Mouse (Mus musculus) cerebellum, adult 11 months (tissue): Measurements from ENCODE around the gene Slc38a9.

ENCODE experiments used
- DNase-seq: peaks from one replicate; pipeline ENCODE4 v3.0.0; 2022

Gene Slc38a9

DNA sequence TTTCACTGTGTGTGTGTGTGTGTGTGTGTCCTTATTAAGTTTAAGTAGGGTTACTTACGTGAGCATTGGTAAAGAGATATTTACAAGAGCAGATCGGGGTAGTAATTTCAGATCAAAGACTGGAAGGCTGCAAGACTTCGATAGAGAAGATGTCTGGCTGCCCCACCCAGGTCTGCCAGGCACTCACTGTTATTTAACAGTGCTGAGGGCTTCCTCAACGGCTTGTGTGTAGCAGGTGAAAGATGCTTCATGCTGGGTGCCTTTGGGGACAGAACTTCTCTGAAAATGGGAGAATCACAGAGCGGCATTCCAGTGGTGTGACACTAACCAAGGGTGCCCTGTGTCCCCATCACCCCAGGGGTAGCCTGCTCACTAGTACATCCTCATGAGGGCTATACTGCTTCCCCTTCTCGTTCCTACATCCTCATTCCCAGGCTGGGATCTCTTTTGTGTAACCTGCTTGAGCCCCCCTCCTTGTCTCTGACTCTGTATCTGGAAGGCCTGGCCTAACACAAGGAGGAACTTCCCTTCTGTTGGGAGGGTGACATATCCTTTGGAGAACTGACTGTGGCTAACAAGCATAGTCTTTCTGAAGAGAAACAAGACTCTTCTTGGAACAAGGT, 87.4 kb downstream of the Slc38a9 start:
- DNase-seq, result no peak

DNA sequence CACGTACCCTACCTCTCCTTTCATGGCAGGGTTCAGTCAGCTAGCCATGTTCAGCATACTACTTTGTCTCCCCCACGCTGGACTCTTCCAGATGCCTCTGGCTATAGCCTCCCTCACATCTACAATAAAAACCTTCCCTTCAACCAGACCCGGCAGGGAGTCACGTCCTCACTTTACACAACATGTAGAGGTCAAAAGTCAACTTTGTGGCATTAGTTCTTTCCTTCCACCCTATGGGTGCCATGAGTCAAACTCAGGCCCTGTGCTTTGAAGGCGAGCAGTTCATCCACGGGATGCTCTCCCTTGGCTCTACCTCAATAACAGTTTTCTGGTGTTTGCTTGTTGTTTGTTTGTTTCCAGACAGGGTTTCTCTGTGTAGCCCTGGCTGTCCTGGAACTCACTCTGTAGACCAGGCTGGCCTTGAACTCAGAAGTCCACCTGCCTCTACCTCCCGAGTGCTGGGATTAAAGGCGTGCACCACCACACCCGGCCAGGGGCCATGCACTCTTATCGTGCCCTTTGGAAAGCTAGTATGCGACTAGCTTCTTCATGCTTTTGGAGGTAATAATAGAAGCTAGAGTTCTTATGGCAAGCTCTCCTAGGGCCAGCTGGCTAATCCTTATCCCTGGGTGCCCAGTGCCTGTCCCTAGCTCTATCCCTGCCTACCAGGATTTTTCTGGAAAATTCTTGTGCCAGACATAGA, 88.4 kb downstream of the Slc38a9 start:
- no peak for DNase-seq

DNA sequence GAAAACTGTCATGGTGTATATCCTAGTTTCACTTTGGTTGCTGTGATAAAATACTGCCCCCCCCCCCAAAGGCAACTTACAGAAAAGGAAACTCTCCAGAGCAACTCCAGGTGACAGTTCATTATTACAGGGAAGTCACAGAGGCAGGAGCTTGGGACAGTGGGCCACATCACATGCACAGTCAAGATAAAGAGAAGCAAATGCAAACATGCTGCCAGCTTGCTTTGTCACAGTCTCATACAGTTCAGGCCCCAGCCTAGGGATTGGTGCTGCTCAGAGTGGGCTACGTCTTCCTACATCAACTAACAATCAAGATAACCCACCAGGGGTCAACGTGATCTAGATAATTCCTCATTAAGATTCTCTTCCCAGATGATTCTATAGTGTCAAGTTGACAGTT, 89.3 kb downstream of the Slc38a9 start:
- no peak for DNase-seq

DNA sequence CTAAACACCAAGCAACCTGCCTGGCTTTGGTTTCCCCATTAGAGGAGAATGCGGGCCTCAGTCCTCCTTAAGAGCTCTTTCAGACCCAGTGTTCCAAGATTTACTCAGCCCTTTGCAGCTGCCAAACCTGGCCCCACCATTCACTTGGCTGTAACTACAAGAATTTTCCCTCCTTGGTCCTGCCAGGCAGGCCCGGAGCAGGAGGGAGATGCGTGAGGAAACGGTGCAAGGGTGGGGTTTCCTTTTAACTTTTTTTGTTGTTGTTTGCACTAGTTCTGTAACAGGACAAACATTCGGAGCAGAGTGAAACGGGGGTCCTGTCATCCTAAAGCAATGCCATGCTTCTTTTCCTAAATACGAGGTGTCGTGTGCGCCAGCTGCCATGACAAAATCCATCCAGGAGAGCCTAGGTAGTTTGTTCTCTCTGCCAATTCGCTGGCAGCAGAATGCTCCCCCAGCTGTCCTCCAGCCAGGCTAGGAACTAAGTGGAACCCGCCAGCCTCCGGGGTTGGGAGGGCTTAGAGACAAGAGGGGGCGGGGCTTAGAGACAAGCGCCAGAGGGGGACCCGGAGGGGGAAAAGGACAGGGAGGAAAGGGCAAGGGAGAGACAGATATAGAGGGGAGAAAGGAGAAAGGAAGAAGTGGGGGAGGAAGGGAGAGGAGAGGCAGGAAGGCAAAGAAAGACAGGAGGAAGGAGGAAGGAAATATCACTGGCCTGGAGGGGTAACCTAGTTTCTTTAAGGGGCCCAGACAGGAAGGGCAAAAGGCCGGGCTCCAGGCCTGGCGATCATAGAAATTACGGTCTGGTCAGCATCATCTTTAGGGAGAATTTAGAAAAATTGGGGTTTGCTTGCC, 91.1 kb downstream of the Slc38a9 start:
- DNase-seq, result no peak

DNA sequence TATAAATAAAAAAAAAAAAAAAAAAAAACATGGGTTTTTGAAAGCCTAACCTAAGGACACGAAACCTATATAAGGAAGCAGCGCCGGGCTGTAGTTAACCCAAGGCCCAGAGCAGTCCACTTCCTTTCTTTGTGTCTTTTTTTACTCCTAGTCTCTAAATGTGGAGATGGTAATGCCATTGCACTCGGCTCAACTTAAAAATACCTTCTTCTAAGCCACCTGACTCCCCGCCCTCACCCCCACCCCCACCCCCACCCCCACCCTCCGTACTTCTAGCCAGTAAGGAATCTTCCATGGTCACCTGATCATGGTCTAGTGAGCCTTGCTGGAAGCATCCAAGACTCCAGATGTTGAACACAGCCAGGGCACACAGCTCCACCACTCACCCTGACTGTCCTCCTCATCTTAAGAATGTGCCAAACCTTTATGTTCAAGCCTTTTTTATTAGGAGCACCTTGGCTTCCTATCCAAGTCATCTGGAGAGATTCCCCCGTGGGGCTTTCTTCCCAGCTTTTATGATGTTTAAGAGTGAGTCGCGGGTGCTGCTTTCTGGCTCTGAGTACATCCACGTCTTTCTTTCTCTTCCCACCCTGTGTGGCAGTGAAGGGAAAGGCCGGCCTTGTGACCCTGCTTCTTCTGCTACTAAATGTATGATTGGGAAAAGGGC, 91.9 kb downstream of the Slc38a9 start:
- DNase-seq, result no peak

DNA sequence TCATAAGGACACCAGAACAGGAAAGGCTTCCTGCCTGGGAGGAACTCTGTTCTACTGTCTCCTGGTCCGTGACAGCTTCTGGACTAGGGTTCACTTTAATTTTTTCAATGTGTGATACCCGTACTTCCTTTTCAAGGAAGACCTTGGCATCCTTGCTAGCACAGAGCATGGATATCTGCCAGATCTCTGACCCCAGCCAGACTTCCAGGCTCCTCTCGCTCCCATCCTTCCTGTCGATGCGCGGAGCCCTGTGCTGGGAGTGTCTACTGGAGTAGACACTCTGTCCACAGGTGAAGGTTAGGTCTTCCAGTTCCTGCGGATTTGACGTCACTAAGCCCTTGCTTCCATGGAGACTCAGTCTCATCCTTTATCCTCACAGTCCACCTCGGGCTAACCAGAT, 93.0 kb downstream of the Slc38a9 start:
- no peak for DNase-seq

DNA sequence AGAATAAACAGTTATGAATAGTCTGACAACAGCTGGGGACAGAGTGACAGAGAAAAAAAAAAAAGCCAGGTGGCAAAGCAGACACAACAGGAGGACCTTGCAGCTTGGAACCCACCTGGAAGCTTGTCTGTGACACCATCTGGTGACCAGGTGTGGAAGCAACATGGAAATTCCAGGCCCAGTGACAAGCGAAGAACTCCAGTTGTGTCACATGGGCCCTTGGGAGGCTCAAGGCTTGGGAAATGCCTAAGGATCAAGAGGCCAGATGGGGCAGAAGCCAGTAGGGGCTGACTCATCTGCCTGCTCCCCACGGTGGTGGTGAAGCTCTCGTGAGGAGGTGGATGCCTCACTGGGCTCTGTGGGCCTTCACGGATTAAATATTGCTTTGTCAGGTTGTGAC, 94.3 kb downstream of the Slc38a9 start:
- DNase-seq, result no peak

DNA sequence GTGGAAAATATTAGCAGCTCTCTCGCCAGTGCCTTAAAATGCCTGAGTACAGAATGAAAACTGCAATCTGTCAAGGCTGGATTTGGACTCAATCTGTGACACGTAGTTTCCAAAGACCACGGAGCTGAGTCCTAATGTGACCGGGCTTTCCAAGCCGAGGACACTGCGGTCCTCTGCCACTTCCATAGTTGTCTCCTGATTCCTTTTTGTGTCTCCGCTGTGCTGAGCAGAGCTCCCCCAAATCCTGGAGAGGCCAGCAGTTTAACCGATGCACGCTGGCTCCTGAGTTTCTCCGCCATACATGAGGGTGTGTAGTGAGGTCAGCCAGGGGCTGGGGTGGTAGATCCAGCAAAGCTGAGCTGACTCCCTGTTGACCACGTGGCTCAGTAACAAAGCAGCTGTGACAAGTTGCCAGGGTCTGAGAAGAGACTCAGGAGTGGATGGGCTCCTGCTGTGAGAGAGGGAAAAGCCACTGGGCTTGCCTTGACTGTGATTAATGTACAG, 95.0 kb downstream of the Slc38a9 start:
- DNase-seq, result no peak

DNA sequence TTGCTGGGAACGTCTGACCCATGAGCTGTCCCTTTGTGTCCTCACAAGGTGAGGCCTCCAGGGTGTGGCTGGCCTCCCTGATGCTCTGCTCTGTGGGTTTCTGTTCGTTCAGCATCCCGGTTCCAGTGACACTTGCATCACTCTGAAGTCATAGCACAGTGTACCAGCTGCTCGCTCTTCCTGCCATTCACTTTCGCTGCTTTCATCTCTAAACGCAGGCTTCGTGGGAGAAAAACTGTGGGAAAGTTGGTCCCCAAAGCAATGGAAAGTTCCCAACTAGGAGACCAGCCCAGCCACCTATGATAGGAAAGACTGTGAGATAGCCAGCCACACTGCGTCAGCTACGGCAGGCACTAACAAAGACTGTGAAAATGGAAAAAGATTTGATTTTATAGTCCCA, 96.8 kb downstream of the Slc38a9 start:
- DNase-seq, result no peak

DNA sequence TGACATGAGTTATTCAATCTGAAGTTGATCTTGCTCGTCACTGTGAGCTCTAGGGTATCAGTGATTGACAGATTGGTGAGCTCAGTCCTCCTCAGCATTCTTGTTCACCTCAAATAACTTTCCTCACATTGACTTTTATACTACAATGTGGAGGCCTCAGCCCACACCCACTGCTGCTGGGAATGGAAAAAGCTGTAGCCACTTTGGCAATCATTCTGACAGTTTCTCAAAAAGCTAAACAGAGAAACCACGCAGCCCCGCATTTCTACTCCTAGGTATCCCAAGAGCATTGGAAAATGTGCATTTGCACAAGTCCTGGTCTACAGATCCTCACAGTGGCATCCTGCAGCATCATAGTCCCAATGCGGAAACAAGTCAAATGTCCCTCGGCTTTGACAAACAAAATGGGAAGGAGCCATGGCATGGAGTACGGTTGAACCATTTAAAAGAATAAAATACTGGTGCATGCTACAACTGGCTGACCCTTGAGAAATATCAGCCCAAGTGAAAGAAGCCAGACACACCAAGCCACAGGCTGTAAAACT, 98.1 kb downstream of the Slc38a9 start:
- DNase-seq, result no peak

DNA sequence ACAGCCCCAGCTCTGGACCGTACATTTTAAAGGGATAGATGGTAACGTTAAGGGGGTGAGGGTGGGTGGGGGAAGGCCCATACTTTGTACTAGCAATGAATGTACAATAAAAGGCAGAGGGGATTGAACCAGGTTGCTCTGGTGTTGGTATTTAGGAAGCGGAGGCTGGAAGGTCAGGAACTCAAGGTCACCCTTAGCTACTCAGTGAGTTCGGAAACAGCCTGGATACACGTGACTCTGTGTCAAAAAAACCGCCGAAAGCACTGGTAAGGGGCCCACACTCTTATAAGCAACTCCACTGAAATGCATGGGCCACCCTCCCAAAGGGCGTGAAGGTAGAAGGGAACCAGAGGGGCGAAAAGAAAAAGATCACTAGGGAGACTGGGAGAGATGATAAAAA, 98.8 kb downstream of the Slc38a9 start:
- DNase-seq, result no peak

DNA sequence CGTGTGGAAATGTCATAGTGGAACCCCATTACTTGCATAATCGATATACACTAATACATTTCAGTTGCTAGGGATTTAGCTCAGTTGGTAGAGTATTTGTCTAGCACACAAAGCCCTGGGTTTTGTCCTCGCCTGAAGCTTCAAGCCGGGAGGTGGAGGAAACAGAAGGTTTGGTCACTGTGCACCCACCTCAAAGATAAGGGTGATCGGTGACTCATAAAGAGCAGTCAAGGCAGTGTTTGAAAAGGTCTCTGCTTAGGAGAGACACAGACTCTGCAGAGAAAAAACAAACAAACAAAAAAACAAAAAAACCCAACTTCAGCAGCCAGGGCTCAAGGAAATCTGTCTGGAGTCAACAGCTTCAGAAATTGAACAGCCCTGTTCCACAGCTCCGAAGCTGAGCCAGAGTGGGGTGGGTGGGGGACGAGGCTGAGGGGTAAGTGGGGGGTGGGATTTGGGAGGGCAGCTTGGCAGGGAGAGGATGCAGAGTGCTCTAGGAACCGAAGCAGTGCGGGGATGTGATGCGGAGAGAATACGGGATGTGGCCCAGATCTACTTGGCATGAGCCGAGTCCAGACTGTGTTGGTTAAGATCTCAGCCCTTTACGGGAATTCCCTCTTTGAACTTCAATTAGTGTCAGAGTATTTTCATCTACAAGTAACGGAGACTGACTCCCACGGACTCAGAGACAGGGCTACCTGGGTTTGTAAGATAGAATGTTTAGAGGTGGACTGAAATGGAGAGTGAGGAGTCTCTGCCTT, 99.4 kb downstream of the Slc38a9 start:
- DNase-seq, result no peak

DNA sequence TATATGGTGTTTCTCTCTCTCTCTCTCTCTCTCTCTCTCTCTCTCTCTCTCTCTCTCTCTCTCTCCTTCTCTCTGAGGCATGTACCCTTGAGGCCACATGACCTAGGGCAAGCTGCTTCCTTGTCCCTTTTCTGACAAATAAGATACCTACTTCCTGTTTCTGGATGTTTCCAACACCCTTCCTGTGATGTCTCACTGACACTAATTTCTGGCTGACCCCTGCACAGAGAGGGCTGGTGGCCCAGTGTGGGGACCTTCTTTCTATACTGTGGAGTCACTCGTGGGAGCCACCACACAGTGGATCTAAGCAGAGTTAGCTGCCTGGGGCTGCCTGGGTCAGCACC, 100.0 kb downstream of the Slc38a9 start:
- DNase-seq, result no peak

DNA sequence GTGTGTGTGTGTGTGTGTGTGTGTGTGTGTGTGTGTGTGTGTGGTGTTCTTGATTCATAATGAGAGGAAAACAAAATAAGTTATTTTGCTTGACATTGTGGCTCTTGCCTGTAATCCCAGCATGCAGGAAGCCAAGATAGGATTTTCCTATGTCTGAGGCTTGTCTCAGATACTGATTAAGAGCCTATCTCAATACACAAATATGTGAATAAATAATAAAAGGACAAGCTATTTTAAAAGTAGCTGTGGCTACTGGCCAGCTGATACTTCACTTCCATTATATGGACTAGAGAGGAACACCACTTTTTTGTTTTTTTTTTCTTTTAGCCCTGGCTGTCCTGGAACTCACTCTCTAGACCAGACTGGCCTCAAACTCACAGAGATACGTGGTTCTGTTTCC, 101.2 kb downstream of the Slc38a9 start:
- no peak for DNase-seq

DNA sequence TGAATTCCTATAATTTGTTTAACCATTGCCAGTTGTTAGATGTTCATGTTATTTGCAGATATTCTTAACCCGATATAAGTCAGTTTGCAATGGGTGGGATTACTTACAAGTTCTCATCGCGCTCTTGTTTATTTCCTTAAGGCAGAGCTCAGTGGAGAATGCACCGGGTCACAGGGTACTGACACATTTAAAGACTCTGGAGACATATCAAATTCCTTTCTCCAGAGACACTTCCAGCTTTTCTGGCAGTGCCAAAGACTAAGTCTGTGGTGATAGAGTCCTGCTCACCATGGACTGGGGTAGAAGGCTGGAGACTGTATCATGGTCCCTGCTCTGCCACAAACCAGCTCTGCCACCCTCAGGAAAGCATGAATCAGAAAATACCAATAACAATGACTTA, 102.0 kb downstream of the Slc38a9 start:
- DNase-seq, result no peak

DNA sequence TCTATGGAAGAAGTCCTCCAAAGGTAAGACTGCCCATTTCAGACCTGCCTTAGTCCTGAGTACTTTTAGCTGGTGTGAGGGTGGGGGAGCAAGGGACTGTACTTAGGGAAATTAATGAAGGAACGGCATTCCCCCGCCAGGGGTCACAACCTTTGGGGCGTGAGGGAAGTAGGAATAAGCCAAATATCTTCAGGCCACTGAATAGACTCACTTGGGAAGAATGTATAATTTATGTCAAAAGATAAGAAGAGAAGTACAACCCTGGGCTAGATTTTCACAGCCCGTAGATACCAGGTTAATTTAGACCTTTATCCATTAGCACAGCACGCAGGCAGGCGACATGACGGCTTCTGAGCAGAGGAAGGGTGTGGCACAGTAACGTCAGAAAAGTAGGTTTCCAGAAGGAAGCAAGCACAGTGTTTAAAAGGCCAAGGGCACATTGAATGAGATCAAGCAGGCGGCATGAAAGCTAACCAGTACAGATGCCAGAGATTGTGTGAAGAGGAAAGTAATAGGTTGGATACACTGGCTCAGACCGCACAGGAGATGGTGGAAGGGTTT, 103.1 kb downstream of the Slc38a9 start:
- no peak for DNase-seq

DNA sequence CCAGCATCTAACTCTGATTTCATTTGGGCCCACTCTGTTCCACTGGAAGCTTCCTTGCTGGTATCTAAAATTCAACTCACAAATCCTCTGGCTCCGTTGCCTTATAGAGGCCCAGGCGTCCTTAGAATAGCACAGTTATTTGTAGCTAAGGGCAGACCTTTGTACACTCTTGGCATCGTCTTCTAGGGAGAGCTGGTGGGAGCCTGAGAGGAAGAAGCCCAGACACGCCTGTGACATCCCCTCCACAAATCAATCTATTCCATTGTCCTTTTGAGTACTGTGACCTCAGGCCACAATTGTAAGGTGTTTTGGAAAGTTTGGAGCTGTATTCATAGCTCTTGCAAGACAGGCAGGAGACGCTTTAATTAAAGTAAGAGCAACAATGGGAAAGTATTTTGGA, 104.0 kb downstream of the Slc38a9 start:
- no peak for DNase-seq

DNA sequence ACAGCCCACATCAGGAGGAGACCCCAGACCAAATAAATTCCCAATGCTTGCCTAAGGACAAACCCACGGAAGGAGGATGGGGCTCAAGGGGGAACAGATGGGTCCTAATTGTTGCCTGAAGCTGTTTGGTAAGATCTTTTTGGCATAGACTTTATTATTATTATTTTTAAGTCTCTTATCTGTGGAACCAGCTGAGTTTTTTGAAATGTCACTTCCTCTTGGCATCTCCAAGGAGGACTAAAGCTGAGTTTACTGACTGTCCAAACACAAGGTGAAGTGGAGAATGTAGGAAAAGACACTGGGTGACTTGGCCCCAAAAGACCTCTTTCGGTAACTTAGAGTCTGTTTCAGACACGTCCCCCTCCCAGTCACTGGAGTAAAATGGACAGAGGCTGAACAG, 105.1 kb downstream of the Slc38a9 start:
- DNase-seq, result no peak

DNA sequence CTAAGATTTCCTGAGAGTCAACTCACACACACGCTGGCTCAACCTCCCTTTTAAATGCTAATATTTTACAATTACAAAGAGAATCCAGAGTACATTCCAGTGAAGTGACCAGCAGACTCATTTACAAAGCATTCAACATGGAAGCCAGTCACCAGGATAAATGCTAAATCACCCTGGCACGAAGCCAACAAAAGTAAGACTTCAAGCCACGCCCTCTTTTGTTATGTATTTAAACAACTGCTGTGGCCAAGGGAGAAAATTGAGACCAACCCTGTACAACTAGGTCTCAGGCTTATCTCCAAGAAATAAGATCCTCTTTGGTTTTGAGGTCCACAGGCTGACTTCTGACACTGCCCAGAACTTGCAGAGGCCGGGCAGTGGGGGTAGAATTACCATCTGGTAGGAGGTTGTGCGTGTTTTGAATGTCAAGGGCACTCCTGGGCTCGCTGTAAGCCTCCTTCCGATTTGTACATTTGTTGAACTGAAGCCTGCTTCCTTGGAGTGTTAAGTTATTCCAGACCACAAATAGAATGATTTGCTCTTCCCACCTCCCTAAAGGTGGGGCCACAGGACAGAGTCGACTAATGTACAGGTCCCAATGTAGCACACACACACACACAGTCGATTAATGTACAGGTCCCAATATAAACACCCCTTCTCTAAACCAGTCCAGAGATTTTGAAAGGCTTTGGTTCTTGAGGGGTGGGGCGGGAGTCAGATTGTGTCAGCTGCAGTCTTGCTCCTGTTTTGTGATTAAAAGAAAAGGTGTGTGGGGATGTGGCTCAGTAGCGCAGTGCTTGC, 110.2 kb downstream of the Slc38a9 start:
- no peak for DNase-seq

DNA sequence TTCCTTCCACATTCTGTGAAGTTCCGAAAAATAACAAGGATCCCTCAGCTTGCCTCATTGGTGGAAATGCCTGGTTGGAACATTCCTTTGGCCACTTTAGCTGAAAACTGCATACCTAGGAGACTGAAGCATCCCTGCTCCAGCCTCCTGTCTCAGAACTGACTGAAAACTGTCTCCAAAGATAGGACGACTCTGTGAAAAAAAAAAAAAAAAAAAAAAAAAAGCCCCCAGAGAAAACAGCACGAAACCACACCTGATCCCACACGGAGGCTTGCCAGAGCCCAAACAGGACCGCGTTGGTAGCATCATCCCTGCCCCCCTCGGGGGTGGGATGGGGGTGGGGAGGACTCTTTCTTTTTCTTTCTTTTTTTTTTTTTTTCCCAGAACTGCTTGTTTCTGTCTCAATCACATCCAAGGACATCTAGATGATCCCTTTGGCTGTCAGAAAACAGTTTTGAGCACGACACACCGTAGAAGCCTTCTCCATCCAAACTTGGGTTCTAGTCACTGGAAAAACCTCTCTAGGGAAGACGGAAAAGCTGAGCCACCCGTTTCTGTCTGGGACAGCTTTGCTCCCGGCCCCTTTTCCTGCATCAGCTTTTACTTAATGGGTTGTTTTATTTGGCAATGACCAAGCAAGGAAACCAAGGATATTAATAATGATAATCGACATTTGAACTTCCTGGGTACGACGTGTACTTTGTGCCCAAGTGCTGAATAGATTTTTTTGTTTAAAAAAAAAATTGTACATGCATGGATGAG, 111.1 kb downstream of the Slc38a9 start:
- DNase-seq, result no peak
